Mouse (Mus musculus) intestine, embryonic 16.5 days (tissue): Measurements from ENCODE around the gene Slc5a7. TPM values are rescaled to one million over a fixed set of nuclear protein-coding genes. Genes with fewer than 3 reads are reported as not detected.
A peak's percentile ranks its signal among the peaks of the same experiment; 100 is the strongest.

Source experiments
- ATAC-seq: fragments of 200-750 bp; cut with Nextera tagmentation; 2 replicates; pipeline ENCODE4 v1.8.0; 2017; ENCODE audit warnings: moderate TSS enrichment, moderate library complexity
- H3K27ac ChIP-seq: fragments of 300-500 bp; sonication (generic); 2 replicates; pipeline ENCODE4 v1.5.1; 2014; ENCODE audit warnings: mild to moderate bottlenecking, low read length
- H3K27me3 ChIP-seq: fragments of 300-500 bp; sonication (generic); replicated peaks from 2 replicates; pipeline ENCODE4 v1.6.1; 2014; ENCODE audit warnings: low read length, control low read depth, mixed read lengths; ENCODE audit not compliant: control insufficient read depth, insufficient read depth
- H3K36me3 ChIP-seq: fragments of 300-500 bp; sonication (generic); 2 replicates; pipeline ENCODE4 v1.6.1; 2014; ENCODE audit warnings: low read length, control low read depth; ENCODE audit not compliant: control insufficient read depth, insufficient read depth
- H3K4me1 ChIP-seq: fragments of 300-500 bp; sonication (generic); 2 replicates; pipeline ENCODE4 v1.6.1; 2014; ENCODE audit warnings: low read length, control low read depth, mixed read lengths; ENCODE audit not compliant: control insufficient read depth, insufficient read depth
- H3K4me2 ChIP-seq: fragments of 300-500 bp; sonication (generic); 2 replicates; pipeline ENCODE4 v1.6.1; 2014; ENCODE audit warnings: low read depth, low read length, control low read depth
- H3K4me3 ChIP-seq: fragments of 300-500 bp; sonication (generic); 2 replicates; pipeline ENCODE4 v1.5.1; 2014; ENCODE audit warnings: mild to moderate bottlenecking, low read length
- H3K9ac ChIP-seq: fragments of 300-500 bp; sonication (generic); 2 replicates; pipeline ENCODE4 v1.6.1; 2014; ENCODE audit warnings: low read depth, low read length
- H3K9me3 ChIP-seq: fragments of 300-500 bp; sonication (generic); 2 replicates; pipeline ENCODE4 v1.6.1; 2016; ENCODE audit warnings: low read length, control low read depth; ENCODE audit not compliant: control insufficient read depth
- WGBS: fragments of 180-500 bp; shearing (Covaris S2); extraction: QIAGEN DNeasy Blood & Tissue Kit; methylation state at CpG from one replicate; pipeline ENCODE4 v1.1.7; 2014; 5-methylcytosine and 5-hydroxymethylcytosine counted together
- polyA plus RNA-seq: library from polyadenylated mRNA; unstranded; fragments of >200 nt; fragmentation: Nextera tagmentation; extraction: Ambion mirVana; gene quantifications from 2 replicates; pipeline ENCODE4 v1.2.1, GENCODE M21; 2015

Gene Slc5a7
- 2.2 and 2.5 TPM in 2 replicates for polyA plus RNA-seq

GRCm38 (mm10) chr17:54298934-54299333 is at the start of gene Slc5a7:
Gene Slc5a7, minus strand, starts transcription at chr17:54299034.
- Histone ChIP-seq H3K4me2 (peak within 1 kb of the TSS; percentile 83), H3K4me3 (peak within 1 kb of the TSS; percentile 48), H3K9me3 (no peaks in the 10 kb centered on the region), H3K9ac (peak within 1 kb of the TSS; percentile 57), H3K27me3 (0 out of 2 replicates have a peak, but pooled peaks cover 8% of the 10 kb centered on the region), H3K4me1 (peaks cover 5% of the 10 kb centered on the region; the same call in 1 of the 2 replicates), H3K27ac (no peak within 1 kb of the TSS), H3K36me3 (no peaks in the 10 kb centered on the region)
- WGBS, result 55% methylated on average over 1 of the region's 1 CpGs
- no peak; the same call in 1 of the 2 replicates for ATAC-seq

- H3K9ac ChIP-seq, result no peak overlapping the region
- no peaks in the 10 kb centered on the region for H3K27me3 ChIP-seq
- no peak for ATAC-seq
- no peaks in the 10 kb centered on the region for H3K4me1 ChIP-seq
- no peaks in the 10 kb centered on the region for H3K9me3 ChIP-seq
- H3K4me2 ChIP-seq, result no peak overlapping the region
- H3K27ac ChIP-seq, result no peak overlapping the region
- WGBS, result 76% methylated on average over 8 of the region's 8 CpGs
- H3K4me3 ChIP-seq, result no peak overlapping the region
- H3K36me3 ChIP-seq, result no peaks in the 10 kb centered on the region
Observed at GRCm38 (mm10) chr17:54347672-54348071, 48.8 kb upstream of the Slc5a7 start.

- H3K9me3 ChIP-seq, result no peaks in the 10 kb centered on the region
- H3K4me3 ChIP-seq, result no peak overlapping the region
- ATAC-seq, result no peak
- no peaks in the 10 kb centered on the region for H3K36me3 ChIP-seq
- WGBS, result 19% methylated on average over 4 of the region's 4 CpGs
- H3K27ac ChIP-seq, result no peak overlapping the region
- H3K9ac ChIP-seq, result no peak overlapping the region
- no peaks in the 10 kb centered on the region for H3K4me1 ChIP-seq
- H3K27me3 ChIP-seq, result no peaks in the 10 kb centered on the region
- H3K4me2 ChIP-seq, result no peak overlapping the region
Observed at GRCm38 (mm10) chr17:54343395-54343794, 44.6 kb upstream of the Slc5a7 start.

- H3K27ac ChIP-seq, result no peak overlapping the region
- 1% methylated on average over 37 of the region's 37 CpGs for WGBS
- H3K9ac ChIP-seq, result peak overlapping the region; percentile 57
- peak; percentile 62 for ATAC-seq
- no peaks in the 10 kb centered on the region for H3K9me3 ChIP-seq
- peak overlapping the region; percentile 48 for H3K4me3 ChIP-seq
- H3K4me2 ChIP-seq, result peak overlapping the region; percentile 83
- 0 out of 2 replicates have a peak, but pooled peaks cover 8% of the 10 kb centered on the region for H3K27me3 ChIP-seq
- H3K36me3 ChIP-seq, result no peaks in the 10 kb centered on the region
- peaks cover 5% of the 10 kb centered on the region; the same call in 1 of the 2 replicates for H3K4me1 ChIP-seq
Observed at GRCm38 (mm10) chr17:54298232-54298924, 456 bp downstream of the Slc5a7 start.

GRCm38 (mm10) chr17:54250783-54251182 is 48.1 kb downstream of the Slc5a7 start:
- Histone ChIP-seq H3K27me3 (no peaks in the 10 kb centered on the region), H3K4me3 (no peak overlapping the region), H3K9me3 (no peaks in the 10 kb centered on the region), H3K4me2 (no peak overlapping the region), H3K9ac (no peak overlapping the region), H3K27ac (no peak overlapping the region), H3K36me3 (no peaks in the 10 kb centered on the region), H3K4me1 (no peaks in the 10 kb centered on the region)
- ATAC-seq, result no peak

GRCm38 (mm10) chr17:54243650-54244300 is 55.1 kb downstream of the Slc5a7 start:
- no peak overlapping the region for H3K27ac ChIP-seq
- no peaks in the 10 kb centered on the region for H3K36me3 ChIP-seq
- ATAC-seq, result no peak
- H3K9me3 ChIP-seq, result no peaks in the 10 kb centered on the region
- H3K4me1 ChIP-seq, result no peaks in the 10 kb centered on the region
- no peak overlapping the region for H3K4me2 ChIP-seq
- no peak overlapping the region for H3K4me3 ChIP-seq
- H3K9ac ChIP-seq, result no peak overlapping the region
- H3K27me3 ChIP-seq, result no peaks in the 10 kb centered on the region

GRCm38 (mm10) chr17:54239435-54239834 is 59.4 kb downstream of the Slc5a7 start:
- Histone ChIP-seq H3K4me1 (no peaks in the 10 kb centered on the region), H3K27ac (no peak overlapping the region), H3K4me2 (no peak overlapping the region), H3K27me3 (no peaks in the 10 kb centered on the region), H3K9ac (no peak overlapping the region), H3K9me3 (no peaks in the 10 kb centered on the region), H3K4me3 (no peak overlapping the region), H3K36me3 (no peaks in the 10 kb centered on the region)
- 71% methylated on average over 8 of the region's 8 CpGs for WGBS
- ATAC-seq, result no peak
